Mouse (Mus musculus): Measurements from ENCODE around the gene Fam111a.

GRCm38 (mm10) chr19:12502756-12503155 is 42.8 kb upstream of the Fam111a start:
- TF ChIP-seq CTCF (IDR thresholded peaks at IDR 0.05; ENCODE audit: control insufficient read depth, insufficient read depth, insufficient replicate concordance, low read depth, low read length) (no peak), POLR2A (IDR thresholded peaks at IDR 0.05; ENCODE audit: control insufficient read depth, low read depth, low read length) (no peak)
